Mouse (Mus musculus) embryonic fibroblast, embryonic 13.5 days (primary cell): ENCODE measurements at regions not wholly inside any gene's neighbourhood (a gene's known extent, or its start where the extent isn't known, plus 50 kb on each side); places are given as distances from the start of the nearest gene placed in this dataset.

Experiments
- CTCF ChIP-seq: IDR thresholded peaks from 2 replicates; pipeline ENCODE4 v1.5.1; 2011; ENCODE audit warnings: mild to moderate bottlenecking, control low read depth, low read length, moderate library complexity, borderline replicate concordance; ENCODE audit not compliant: insufficient read depth
- POLR2A ChIP-seq: IDR thresholded peaks from 2 replicates; pipeline ENCODE4 v1.6.1; 2011; ENCODE audit warnings: low read depth, mild to moderate bottlenecking, control low read depth, low read length, moderate library complexity

- TF ChIP-seq CTCF (no peak), POLR2A (no peak)
Measured at GRCm38 (mm10) chr10:91575323-91576064, 394.4 kb upstream of the Tmpo start.
